Mouse (Mus musculus): Measurements from ENCODE around the gene Gm21970. TPM values are rescaled to one million over a fixed set of nuclear protein-coding genes. Genes with fewer than 3 reads are reported as not detected.

The Gm21970 gene
- polyA plus RNA-seq, 1 experiment: not detected

DNA sequence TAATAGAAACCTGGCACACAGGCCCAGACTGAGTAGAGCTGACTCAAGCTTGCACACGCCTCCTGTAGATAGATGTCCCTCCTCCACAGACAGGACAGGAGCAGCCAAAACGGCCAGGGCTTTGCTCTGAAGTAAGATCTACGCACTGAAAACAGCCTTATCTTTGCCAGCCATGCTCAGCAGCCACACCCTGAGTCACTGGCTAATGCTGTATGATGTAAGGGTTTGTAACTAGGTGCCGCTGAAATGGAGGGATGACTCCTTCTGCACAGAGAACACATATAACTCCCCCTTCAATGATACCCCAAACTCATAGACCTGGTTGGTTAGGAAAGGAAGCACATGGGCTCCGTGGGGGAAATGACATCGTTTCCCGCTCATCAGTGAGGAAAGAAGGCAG lies 38.8 kb upstream of the Gm21970 start:
- DNase-seq (ENCODE audit: low read depth in 1 of 2, low spot score in 2 of 2): no peak
- no peak overlapping the region for H3K4me3 ChIP-seq (ENCODE audit: extremely low read depth, insufficient read depth, insufficient read length)
- TF ChIP-seq CTCF (IDR thresholded peaks at IDR 0.05; ENCODE audit: extremely low read depth, insufficient read depth, insufficient read length, insufficient replicate concordance) (no peak), POLR2A (IDR thresholded peaks at IDR 0.05; ENCODE audit: low read depth, low read length) (no peak)
- no peaks in the 10 kb centered on the region for H3K27me3 ChIP-seq (ENCODE audit: control insufficient read depth, insufficient read depth, low read length)
- H3K36me3 ChIP-seq (ENCODE audit: control insufficient read depth, insufficient read depth, low read length): no peaks in the 10 kb centered on the region
- peak overlapping the region; percentile 26; the same call in 1 of the 2 replicates for H3K27ac ChIP-seq (ENCODE audit: insufficient read depth, low read length)
- 49% methylated on average over 7 of the region's 7 CpGs for WGBS
- peaks cover 15% of the 10 kb centered on the region; the same call in 1 of the 2 replicates for H3K4me1 ChIP-seq (ENCODE audit: control insufficient read depth, insufficient read depth, insufficient read length)

DNA sequence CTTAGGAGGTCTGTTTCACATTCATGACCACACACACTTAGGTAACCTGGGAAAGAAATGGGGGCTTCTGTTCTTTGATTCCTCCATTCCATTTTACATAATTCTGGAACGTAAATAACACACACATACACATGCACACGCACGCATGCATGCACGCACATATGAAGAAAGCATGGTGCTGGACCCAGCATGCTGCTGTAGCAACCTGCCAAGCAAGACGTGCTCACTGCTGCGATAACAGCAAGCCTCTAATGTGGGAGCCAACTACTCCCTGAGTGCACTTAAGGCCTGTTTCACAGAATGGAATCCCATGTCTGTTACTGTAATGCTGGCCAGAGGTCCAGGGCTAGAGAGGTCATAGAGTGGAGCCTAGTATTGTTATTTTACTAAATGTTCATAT lies 38.3 kb upstream of the Gm21970 start:
- Histone ChIP-seq H3K4me3 (ENCODE audit: extremely low read depth, insufficient read depth, insufficient read length) (no peak overlapping the region), H3K27ac (ENCODE audit: insufficient read depth, low read length) (peak overlapping the region; percentile 26), H3K36me3 (ENCODE audit: control insufficient read depth, insufficient read depth, low read length) (no peaks in the 10 kb centered on the region), H3K4me1 (ENCODE audit: control insufficient read depth, insufficient read depth, insufficient read length) (peaks cover 11% of the 10 kb centered on the region; the same call in 1 of the 2 replicates), H3K27me3 (ENCODE audit: control insufficient read depth, insufficient read depth, low read length) (no peaks in the 10 kb centered on the region)
- DNase-seq (ENCODE audit: low read depth in 1 of 2, low spot score in 2 of 2): no peak
- TF ChIP-seq POLR2A (IDR thresholded peaks at IDR 0.05; ENCODE audit: low read depth, low read length) (no peak), CTCF (IDR thresholded peaks at IDR 0.05; ENCODE audit: extremely low read depth, insufficient read depth, insufficient read length, insufficient replicate concordance) (no peak)
- 86% methylated on average over 6 of the region's 6 CpGs for WGBS

DNA sequence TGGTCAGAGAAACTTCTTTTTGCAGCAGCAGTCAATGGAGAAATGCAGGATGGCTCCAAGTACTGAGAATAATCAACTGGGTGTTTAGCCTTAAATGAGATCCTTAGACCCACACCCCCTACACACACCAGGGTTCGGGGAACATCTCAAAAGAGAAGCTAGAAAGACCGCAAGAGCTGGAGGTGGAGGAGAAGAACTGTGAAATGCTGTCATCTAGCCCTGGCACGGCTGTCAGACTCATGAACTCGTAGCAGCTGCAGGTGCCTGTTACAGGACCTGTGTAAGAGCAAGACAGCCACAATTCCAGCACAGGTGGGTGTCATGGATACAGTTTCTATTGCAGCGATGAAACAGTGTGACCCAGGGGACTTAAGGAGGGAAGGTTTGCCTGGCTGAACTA lies 37.9 kb upstream of the Gm21970 start:
- H3K4me3 ChIP-seq (ENCODE audit: extremely low read depth, insufficient read depth, insufficient read length): no peak overlapping the region
- no peak for DNase-seq (ENCODE audit: low read depth in 1 of 2, low spot score in 2 of 2)
- peak overlapping the region; percentile 5 for H3K27ac ChIP-seq (ENCODE audit: insufficient read depth, low read length)
- no peaks in the 10 kb centered on the region for H3K27me3 ChIP-seq (ENCODE audit: control insufficient read depth, insufficient read depth, low read length)
- H3K4me1 ChIP-seq (ENCODE audit: control insufficient read depth, insufficient read depth, insufficient read length): peaks cover 11% of the 10 kb centered on the region; the same call in 1 of the 2 replicates
- WGBS: 56% methylated on average over 5 of the region's 5 CpGs
- TF ChIP-seq CTCF (IDR thresholded peaks at IDR 0.05; ENCODE audit: extremely low read depth, insufficient read depth, insufficient read length, insufficient replicate concordance) (no peak), POLR2A (IDR thresholded peaks at IDR 0.05; ENCODE audit: low read depth, low read length) (no peak)
- H3K36me3 ChIP-seq (ENCODE audit: control insufficient read depth, insufficient read depth, low read length): no peaks in the 10 kb centered on the region

DNA sequence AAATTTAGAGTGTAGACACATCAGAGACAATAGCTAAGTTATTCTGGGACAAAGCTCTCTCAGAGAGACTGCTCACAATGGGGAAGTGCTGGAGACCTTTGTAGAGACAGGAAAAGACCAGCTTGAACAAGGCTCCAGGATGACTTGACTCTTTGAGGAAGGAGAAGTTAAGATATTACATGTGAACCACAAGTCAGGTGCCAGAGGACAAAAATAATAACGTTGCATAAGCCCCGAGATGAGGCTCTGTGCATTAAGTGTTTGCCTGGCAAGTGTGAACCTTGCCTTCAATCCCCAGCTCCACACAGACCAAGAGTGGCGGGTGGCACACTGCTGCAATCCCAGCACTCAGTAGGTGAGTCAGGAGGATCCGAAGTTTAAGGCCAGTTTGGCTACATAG lies 36.9 kb upstream of the Gm21970 start:
- no peaks in the 10 kb centered on the region for H3K36me3 ChIP-seq (ENCODE audit: control insufficient read depth, insufficient read depth, low read length)
- TF ChIP-seq POLR2A (IDR thresholded peaks at IDR 0.05; ENCODE audit: low read depth, low read length) (no peak), CTCF (IDR thresholded peaks at IDR 0.05; ENCODE audit: extremely low read depth, insufficient read depth, insufficient read length, insufficient replicate concordance) (no peak)
- WGBS: 19% methylated on average over 4 of the region's 4 CpGs
- no peak for DNase-seq (ENCODE audit: low read depth in 1 of 2, low spot score in 2 of 2)
- H3K27me3 ChIP-seq (ENCODE audit: control insufficient read depth, insufficient read depth, low read length): no peaks in the 10 kb centered on the region
- no peak overlapping the region for H3K4me3 ChIP-seq (ENCODE audit: extremely low read depth, insufficient read depth, insufficient read length)
- peaks cover 11% of the 10 kb centered on the region; the same call in 1 of the 2 replicates for H3K4me1 ChIP-seq (ENCODE audit: control insufficient read depth, insufficient read depth, insufficient read length)
- peak overlapping the region; percentile 19 for H3K27ac ChIP-seq (ENCODE audit: insufficient read depth, low read length)

DNA sequence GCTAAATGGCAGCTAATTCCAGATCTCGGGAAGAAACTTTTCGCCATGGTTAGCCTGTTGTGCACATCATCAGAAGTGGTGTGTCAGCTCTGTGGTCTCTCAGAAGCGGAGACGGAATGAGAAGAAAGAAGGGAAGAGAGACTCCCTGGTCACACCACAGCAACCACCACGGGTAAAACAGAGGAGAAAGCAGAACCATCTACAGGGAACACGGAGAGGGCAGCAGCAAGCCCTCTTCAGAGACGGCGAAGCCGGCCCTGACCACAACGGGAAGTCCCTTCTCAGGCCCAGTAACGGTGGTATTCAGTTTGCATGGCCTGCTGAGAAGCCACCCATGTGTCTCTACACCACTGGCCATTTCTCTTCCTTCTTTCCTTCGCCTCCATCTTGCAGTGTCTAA lies 36.4 kb upstream of the Gm21970 start:
- Histone ChIP-seq H3K27me3 (ENCODE audit: control insufficient read depth, insufficient read depth, low read length) (no peaks in the 10 kb centered on the region), H3K36me3 (ENCODE audit: control insufficient read depth, insufficient read depth, low read length) (no peaks in the 10 kb centered on the region), H3K27ac (ENCODE audit: insufficient read depth, low read length) (peak overlapping the region; percentile 19), H3K4me1 (ENCODE audit: control insufficient read depth, insufficient read depth, insufficient read length) (peaks cover 11% of the 10 kb centered on the region; the same call in 1 of the 2 replicates), H3K4me3 (ENCODE audit: extremely low read depth, insufficient read depth, insufficient read length) (no peak overlapping the region)
- TF ChIP-seq CTCF (IDR thresholded peaks at IDR 0.05; ENCODE audit: extremely low read depth, insufficient read depth, insufficient read length, insufficient replicate concordance): no peak
- TF ChIP-seq POLR2A (IDR thresholded peaks at IDR 0.05; ENCODE audit: low read depth, low read length): no peak
- 9% methylated on average over 12 of the region's 12 CpGs for WGBS
- peak in 1 of 2 experiments; percentile 70 for DNase-seq (ENCODE audit: low read depth in 1 of 2, low spot score in 2 of 2)

DNA sequence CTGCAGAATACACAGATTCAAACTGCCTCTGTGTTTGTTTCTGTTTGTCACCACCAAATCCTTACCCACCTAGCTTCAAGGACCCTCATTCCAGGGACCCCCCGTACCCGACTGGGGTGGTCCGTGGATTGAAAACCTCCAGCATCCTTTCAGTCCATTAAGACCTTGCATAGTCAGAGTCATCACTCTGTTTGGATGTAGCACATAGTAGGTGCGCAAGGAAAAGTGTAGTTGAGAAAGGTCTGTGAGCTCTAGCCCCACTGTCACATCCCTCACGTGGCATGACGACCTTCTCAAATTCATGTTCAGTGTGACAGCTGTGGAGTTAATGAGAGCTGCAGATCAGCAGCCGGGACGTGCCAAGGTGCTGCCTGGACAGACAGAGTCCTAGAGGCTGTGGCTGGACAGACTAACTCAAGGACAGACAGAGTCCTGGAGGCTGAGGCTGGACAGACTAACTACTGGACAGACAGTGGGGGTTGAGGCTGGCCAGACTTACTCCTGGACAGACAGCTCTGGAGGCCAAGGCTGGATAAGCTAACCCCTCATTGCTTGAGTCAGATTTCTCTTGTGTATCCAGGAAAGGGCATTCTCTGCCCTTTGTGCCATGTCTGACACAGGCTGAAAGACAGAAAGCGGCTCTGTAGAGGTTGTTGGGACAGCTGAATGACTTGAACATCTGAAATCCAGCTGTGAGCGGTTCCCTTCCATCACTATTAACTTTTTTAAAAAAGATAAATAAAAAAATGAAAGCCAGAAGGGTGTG lies 34.6 kb upstream of the Gm21970 start:
- peaks cover 11% of the 10 kb centered on the region; the same call in 1 of the 2 replicates for H3K4me1 ChIP-seq (ENCODE audit: control insufficient read depth, insufficient read depth, insufficient read length)
- H3K36me3 ChIP-seq (ENCODE audit: control insufficient read depth, insufficient read depth, low read length): no peaks in the 10 kb centered on the region
- DNase-seq (ENCODE audit: low read depth in 1 of 2, low spot score in 2 of 2): no peak
- TF ChIP-seq POLR2A (IDR thresholded peaks at IDR 0.05; ENCODE audit: low read depth, low read length) (no peak), CTCF (IDR thresholded peaks at IDR 0.05; ENCODE audit: extremely low read depth, insufficient read depth, insufficient read length, insufficient replicate concordance) (no peak)
- H3K27me3 ChIP-seq (ENCODE audit: control insufficient read depth, insufficient read depth, low read length): no peaks in the 10 kb centered on the region
- H3K4me3 ChIP-seq (ENCODE audit: extremely low read depth, insufficient read depth, insufficient read length): no peak overlapping the region
- 91% methylated on average over 10 of the region's 10 CpGs for WGBS
- H3K27ac ChIP-seq (ENCODE audit: insufficient read depth, low read length): no peak overlapping the region; the same call in 1 of the 2 replicates

DNA sequence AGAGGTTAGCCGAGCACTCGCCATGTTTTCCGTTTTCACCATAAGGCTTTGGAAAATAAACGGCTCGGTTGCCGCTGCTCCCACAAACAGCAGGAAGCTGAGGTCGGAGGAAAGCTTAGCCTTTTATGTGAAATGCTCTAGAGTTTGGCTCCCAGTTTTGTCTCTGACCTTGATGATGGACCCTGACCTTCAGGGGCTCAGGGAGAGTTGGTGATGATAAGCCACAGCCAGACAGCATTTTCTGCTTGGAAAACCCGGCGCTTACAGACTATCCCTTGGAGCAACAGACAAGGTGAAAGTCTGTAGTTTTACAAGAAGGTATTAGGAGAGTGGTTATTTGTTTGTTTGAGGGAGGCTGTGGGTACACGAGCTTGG lies 34.0 kb upstream of the Gm21970 start:
- no peaks in the 10 kb centered on the region for H3K27me3 ChIP-seq (ENCODE audit: control insufficient read depth, insufficient read depth, low read length)
- WGBS: 84% methylated on average over 10 of the region's 10 CpGs
- peaks cover 11% of the 10 kb centered on the region; the same call in 1 of the 2 replicates for H3K4me1 ChIP-seq (ENCODE audit: control insufficient read depth, insufficient read depth, insufficient read length)
- H3K4me3 ChIP-seq (ENCODE audit: extremely low read depth, insufficient read depth, insufficient read length): no peak overlapping the region
- H3K36me3 ChIP-seq (ENCODE audit: control insufficient read depth, insufficient read depth, low read length): no peaks in the 10 kb centered on the region
- DNase-seq (ENCODE audit: low read depth in 1 of 2, low spot score in 2 of 2): no peak
- TF ChIP-seq CTCF (IDR thresholded peaks at IDR 0.05; ENCODE audit: extremely low read depth, insufficient read depth, insufficient read length, insufficient replicate concordance) (no peak), POLR2A (IDR thresholded peaks at IDR 0.05; ENCODE audit: low read depth, low read length) (no peak)
- H3K27ac ChIP-seq (ENCODE audit: insufficient read depth, low read length): no peak overlapping the region
